Mouse (Mus musculus): ENCODE data around the gene Kctd7. TPM values are rescaled to one million over a fixed set of nuclear protein-coding genes. Genes with fewer than 3 reads are reported as not detected.

Gene Kctd7
- total RNA-seq (2021) = 1 to 10 TPM; 1.9 to 3.0 TPM
- long read RNA-seq, experiment 1, full-length matches to known transcripts = 3 of 3 reads
- long read RNA-seq, experiment 1, partial matches to known transcripts = 0 of 3 reads
- long read RNA-seq, experiment 1, other reads (novel, unspliced or antisense) = 0 of 3 reads
- long read RNA-seq, experiment 2 = 0 reads

- DNase-seq = peak; percentile 99
Measured at GRCm38 (mm10) chr5:130144334-130145312, at the start of gene Kctd7. Gene Kctd7 (plus strand): TSS chr5:130144861.

- DNase-seq = no peak
Measured at GRCm38 (mm10) chr5:130096754-130097153, 47.9 kb upstream of the Kctd7 start.

GRCm38 (mm10) chr5:130097837-130098236, 46.8 kb upstream of the Kctd7 start:
- DNase-seq = no peak

GRCm38 (mm10) chr5:130101724-130102123, 42.9 kb upstream of the Kctd7 start:
- no peak for DNase-seq

GRCm38 (mm10) chr5:130109348-130109747, 35.3 kb upstream of the Kctd7 start:
- DNase-seq = peak in 1 of 2 experiments; percentile 32

- DNase-seq = no peak
Measured at GRCm38 (mm10) chr5:130110632-130111464, 33.8 kb upstream of the Kctd7 start.

- DNase-seq = no peak
Measured at GRCm38 (mm10) chr5:130112653-130113052, 32.0 kb upstream of the Kctd7 start.

- DNase-seq = no peak
Measured at GRCm38 (mm10) chr5:130116116-130116515, 28.5 kb upstream of the Kctd7 start.

- no peak for DNase-seq
Measured at GRCm38 (mm10) chr5:130116857-130117256, 27.8 kb upstream of the Kctd7 start.

GRCm38 (mm10) chr5:130117932-130118331, 26.7 kb upstream of the Kctd7 start:
- DNase-seq = no peak

GRCm38 (mm10) chr5:130119236-130119635, 25.4 kb upstream of the Kctd7 start:
- no peak for DNase-seq

- no peak for DNase-seq
Measured at GRCm38 (mm10) chr5:130120070-130120736, 24.5 kb upstream of the Kctd7 start.

GRCm38 (mm10) chr5:130120904-130121303, 23.8 kb upstream of the Kctd7 start:
- DNase-seq = peak; percentile 57 to 80

- no peak for DNase-seq
Measured at GRCm38 (mm10) chr5:130122355-130122754, 22.3 kb upstream of the Kctd7 start.

- peak in 1 of 2 experiments; percentile 46 for DNase-seq
Measured at GRCm38 (mm10) chr5:130124271-130124670, 20.4 kb upstream of the Kctd7 start.

GRCm38 (mm10) chr5:130128686-130129523, 15.8 kb upstream of the Kctd7 start:
- DNase-seq = no peak

GRCm38 (mm10) chr5:130129524-130129793, 15.2 kb upstream of the Kctd7 start:
- no peak for DNase-seq

- DNase-seq = no peak
Measured at GRCm38 (mm10) chr5:130136597-130136996, 8.1 kb upstream of the Kctd7 start.

- peak; percentile 78 to 95 for DNase-seq
Measured at GRCm38 (mm10) chr5:130139393-130139792, 5.3 kb upstream of the Kctd7 start.

- no peak for DNase-seq
Measured at GRCm38 (mm10) chr5:130141138-130141537, 3.5 kb upstream of the Kctd7 start.

- peak in 1 of 2 experiments; percentile 28 for DNase-seq
Measured at GRCm38 (mm10) chr5:130142041-130142440, 2.6 kb upstream of the Kctd7 start.

Data from heart, adult 18-20 months (tissue).